Mouse (Mus musculus) neural tube, embryonic 12.5 days (tissue): ENCODE data around the gene Mdfic. TPM values are rescaled to one million over a fixed set of nuclear protein-coding genes. Genes with fewer than 3 reads are reported as not detected.
A peak's percentile ranks its signal among the peaks of the same experiment; 100 is the strongest.
"Not testable (repeated sequence)": the region's sequence is repeated elsewhere in the genome, so short reads cannot be mapped to it uniquely, and the experiment has no call there.

ENCODE experiments used
- ATAC-seq: fragments of 200-750 bp; cut with Nextera tagmentation; 2 replicates; pipeline ENCODE4 v1.8.0; 2017; ENCODE audit warnings: low read depth, mild to moderate bottlenecking, moderate TSS enrichment, moderate library complexity; ENCODE audit not compliant: low FRiP score
- H3K27ac ChIP-seq: fragments of 300-500 bp; sonication (generic); 2 replicates; pipeline ENCODE4 v1.5.1; 2016
- H3K27me3 ChIP-seq: fragments of 300-500 bp; sonication (generic); replicated peaks from 2 replicates; pipeline ENCODE4 v1.6.1; 2016; ENCODE audit warnings: mild to moderate bottlenecking
- H3K36me3 ChIP-seq: fragments of 300-500 bp; sonication (generic); 2 replicates; pipeline ENCODE4 v1.6.1; 2016; ENCODE audit warnings: mild to moderate bottlenecking
- H3K4me1 ChIP-seq: fragments of 300-500 bp; sonication (generic); 2 replicates; pipeline ENCODE4 v1.6.1; 2016
- H3K4me2 ChIP-seq: fragments of 300-500 bp; sonication (generic); replicated peaks from 2 replicates; pipeline ENCODE4 v1.6.1; 2016; ENCODE audit warnings: mild to moderate bottlenecking
- H3K4me3 ChIP-seq: fragments of 300-500 bp; sonication (generic); 2 replicates; pipeline ENCODE4 v1.5.1; 2016
- H3K9ac ChIP-seq: fragments of 300-500 bp; sonication (generic); 2 replicates; pipeline ENCODE4 v1.6.1; 2016; ENCODE audit warnings: mild to moderate bottlenecking
- H3K9me3 ChIP-seq: fragments of 300-500 bp; sonication (generic); 2 replicates; pipeline ENCODE4 v1.6.1; 2016; ENCODE audit warnings: mild to moderate bottlenecking
- WGBS: fragments of 180-500 bp; shearing (Covaris S2); methylation state at CpG from one replicate; pipeline ENCODE4 v1.1.7; 2016; 5-methylcytosine and 5-hydroxymethylcytosine counted together
- polyA plus RNA-seq: library from polyadenylated mRNA; unstranded; fragments of >200 nt; fragmentation: Nextera tagmentation; extraction: Ambion mirVana; gene quantifications from 2 replicates; pipeline ENCODE4 v1.2.1, GENCODE M21; 2016

Gene Mdfic
- 2.0 and 2.8 TPM in 2 replicates for polyA plus RNA-seq

DNA sequence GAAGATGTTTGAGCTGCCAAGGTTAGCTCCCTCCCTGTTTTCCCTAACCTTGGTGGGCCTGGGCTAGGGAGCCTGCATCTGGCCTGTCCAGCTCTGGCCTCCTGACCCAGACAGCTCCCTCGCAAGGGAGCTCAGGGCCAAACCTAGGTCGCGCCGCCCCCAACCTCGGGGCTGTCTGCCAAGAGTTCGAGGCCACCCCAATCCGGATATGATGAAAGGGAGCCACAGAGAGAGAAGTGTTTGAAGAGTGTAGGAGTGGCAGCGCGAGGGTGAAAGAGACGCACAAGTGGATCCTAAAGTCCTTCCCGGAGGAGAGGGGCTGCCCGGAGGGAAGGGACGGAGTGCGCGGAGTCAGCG, at the start of gene Mdfic:
Mdfic (plus strand) TSS at position 201 of the 357 bp plus-strand sequence.
- Histone ChIP-seq H3K4me2 (peak within 1 kb of the TSS; percentile 94), H3K27me3 (peaks cover 3% of the 10 kb centered on the region; the same call in 1 of the 2 replicates), H3K27ac (no peak within 1 kb of the TSS), H3K9me3 (no peaks in the 10 kb centered on the region), H3K36me3 (no peaks in the 10 kb centered on the region), H3K4me3 (peak within 1 kb of the TSS; percentile 58), H3K9ac (peak within 1 kb of the TSS; percentile 72), H3K4me1 (peaks cover 6% of the 10 kb centered on the region; the same call in 1 of the 2 replicates)
- ATAC-seq: peak; percentile 54
- 2% methylated on average over 16 of the region's 16 CpGs for WGBS

DNA sequence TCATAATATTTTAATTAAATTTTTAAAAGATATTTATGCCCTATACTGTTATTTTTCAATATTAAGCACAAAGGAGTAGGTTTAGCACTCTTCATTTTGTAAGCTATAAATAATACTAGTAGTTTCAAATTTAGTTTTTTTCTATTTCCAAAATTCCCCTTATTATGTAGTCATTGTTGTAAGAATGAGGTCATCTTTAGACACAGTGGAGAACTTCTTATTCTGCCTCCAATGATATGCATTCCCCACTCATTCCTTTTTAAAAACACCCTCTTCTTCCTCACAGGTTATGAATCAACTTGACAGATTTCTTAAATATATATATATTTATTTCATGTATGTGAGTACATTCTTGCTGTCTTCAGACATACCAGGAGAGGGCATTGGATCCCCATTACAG, 49.1 kb upstream of the Mdfic start:
- Histone ChIP-seq H3K27me3 (no peaks in the 10 kb centered on the region), H3K4me3 (no peak overlapping the region), H3K9ac (no peak overlapping the region), H3K4me2 (no peak overlapping the region), H3K36me3 (no peaks in the 10 kb centered on the region), H3K9me3 (no peaks in the 10 kb centered on the region), H3K27ac (no peak overlapping the region), H3K4me1 (no peaks in the 10 kb centered on the region)
- ATAC-seq: no peak

DNA sequence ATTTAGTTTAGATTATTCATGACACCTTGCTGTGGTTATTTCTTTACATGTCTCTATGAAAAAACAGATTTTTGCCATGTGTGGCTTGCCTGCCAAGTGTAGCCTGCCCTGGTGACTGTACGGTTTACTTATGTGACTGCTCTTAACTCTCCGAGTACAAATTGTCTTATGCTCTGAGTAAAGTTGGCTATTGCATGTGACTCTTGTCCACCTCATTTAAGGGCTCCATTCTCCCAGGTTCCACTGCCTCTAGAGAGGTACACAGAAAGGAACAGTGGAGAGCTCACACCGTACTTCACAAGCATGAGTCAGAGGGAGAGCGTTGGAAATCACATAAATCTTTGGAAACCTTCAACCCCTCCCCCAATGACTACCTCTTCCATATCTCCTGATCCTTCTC, 10.4 kb upstream of the Mdfic start:
- WGBS: 94% methylated on average over 4 of the region's 4 CpGs
- H3K36me3 ChIP-seq: no peaks in the 10 kb centered on the region
- ATAC-seq: no peak

DNA sequence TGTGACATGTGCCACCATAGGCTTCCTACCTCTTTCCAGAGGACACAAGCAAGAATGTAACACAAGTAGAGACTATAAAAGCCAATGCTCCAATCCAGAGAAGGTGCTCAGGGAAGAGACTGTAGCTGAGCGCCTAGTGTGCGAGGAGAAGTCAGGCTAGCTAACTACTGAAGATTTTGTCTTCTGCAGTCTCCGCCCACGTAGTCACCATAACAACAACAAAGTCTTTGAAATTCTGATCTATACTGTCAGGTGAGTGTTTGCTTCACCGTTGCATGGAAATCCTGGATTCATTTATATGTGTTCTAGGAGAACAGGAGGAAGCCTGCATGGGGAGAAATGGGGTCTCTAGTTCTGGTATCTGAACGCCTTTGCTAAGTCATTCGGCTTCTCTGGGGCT, 9.8 kb upstream of the Mdfic start:
- no peaks in the 10 kb centered on the region for H3K9me3 ChIP-seq
- no peak overlapping the region for H3K27ac ChIP-seq
- no peaks in the 10 kb centered on the region for H3K4me1 ChIP-seq
- whole genome bisulfite sequencing: 83% methylated on average over 7 of the region's 7 CpGs
- no peaks in the 10 kb centered on the region for H3K27me3 ChIP-seq
- H3K4me3 ChIP-seq: no peak overlapping the region
- H3K9ac ChIP-seq: no peak overlapping the region
- H3K36me3 ChIP-seq: no peaks in the 10 kb centered on the region
- no peak for ATAC-seq
- no peak overlapping the region for H3K4me2 ChIP-seq

More for the DNA sequence above, 10.4 kb upstream of the Mdfic start:
- Histone ChIP-seq H3K9me3 (no peaks in the 10 kb centered on the region), H3K27ac (no peak overlapping the region), H3K4me1 (no peaks in the 10 kb centered on the region), H3K4me3 (no peak overlapping the region), H3K4me2 (no peak overlapping the region), H3K27me3 (no peaks in the 10 kb centered on the region), H3K9ac (no peak overlapping the region)

DNA sequence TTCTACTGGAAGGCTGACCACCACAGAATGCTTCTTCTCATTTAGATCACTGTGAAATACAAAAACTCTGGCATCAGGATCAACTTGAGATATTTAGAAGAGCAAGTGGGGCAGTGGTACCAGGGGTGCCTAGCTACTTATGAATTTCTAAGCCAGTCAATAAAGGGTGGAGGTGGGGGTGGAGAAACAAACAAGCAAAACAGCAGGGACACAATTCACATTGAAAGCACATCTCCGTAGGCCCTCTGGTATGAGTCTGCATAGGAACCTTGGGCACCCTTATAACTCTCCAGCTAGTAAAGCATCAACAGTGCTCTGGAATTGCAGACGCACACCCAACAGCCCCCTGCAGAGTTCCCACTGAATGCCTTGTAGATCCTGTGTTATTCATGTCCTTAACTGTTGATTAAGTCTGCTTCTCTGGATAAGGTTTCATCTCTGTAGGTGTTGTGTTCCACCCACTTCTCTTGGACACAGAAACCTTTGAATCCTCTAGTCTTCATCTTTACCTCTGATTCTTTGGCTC, 7.5 kb upstream of the Mdfic start:
- no peaks in the 10 kb centered on the region for H3K27me3 ChIP-seq
- no peak overlapping the region for H3K9ac ChIP-seq
- no peaks in the 10 kb centered on the region for H3K36me3 ChIP-seq
- H3K27ac ChIP-seq: no peak overlapping the region
- H3K9me3 ChIP-seq: no peaks in the 10 kb centered on the region
- no peaks in the 10 kb centered on the region for H3K4me1 ChIP-seq
- no peak for ATAC-seq
- no peak overlapping the region for H3K4me3 ChIP-seq
- H3K4me2 ChIP-seq: no peak overlapping the region
- WGBS: 23% methylated on average over 2 of the region's 2 CpGs

DNA sequence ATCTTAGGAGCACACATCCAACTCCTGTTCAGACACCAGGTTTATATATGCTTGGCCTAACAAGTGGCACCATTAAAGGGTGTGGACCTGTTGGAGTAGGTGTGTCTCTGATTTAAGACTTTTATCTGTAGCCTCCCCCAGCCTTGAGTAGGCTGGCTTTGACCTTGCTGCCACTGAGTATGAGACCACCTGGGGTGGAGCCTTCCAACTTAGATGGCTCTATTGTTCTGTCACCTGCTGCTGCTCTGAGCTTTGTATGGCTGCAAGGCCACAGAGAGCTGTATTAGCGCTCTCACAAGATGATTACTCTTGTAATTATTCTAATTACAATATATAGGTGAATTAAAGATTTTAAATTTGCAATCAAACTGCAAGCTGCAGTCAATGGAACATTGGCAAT, 6.4 kb upstream of the Mdfic start:
- ATAC-seq, H3K36me3 ChIP-seq, H3K4me3 ChIP-seq, H3K4me2 ChIP-seq, H3K4me1 ChIP-seq, H3K27me3 ChIP-seq, H3K9ac ChIP-seq, H3K9me3 ChIP-seq, H3K27ac ChIP-seq: not testable (repeated sequence)
- 60% methylated on average over 1 of the region's 1 CpGs for whole genome bisulfite sequencing

DNA sequence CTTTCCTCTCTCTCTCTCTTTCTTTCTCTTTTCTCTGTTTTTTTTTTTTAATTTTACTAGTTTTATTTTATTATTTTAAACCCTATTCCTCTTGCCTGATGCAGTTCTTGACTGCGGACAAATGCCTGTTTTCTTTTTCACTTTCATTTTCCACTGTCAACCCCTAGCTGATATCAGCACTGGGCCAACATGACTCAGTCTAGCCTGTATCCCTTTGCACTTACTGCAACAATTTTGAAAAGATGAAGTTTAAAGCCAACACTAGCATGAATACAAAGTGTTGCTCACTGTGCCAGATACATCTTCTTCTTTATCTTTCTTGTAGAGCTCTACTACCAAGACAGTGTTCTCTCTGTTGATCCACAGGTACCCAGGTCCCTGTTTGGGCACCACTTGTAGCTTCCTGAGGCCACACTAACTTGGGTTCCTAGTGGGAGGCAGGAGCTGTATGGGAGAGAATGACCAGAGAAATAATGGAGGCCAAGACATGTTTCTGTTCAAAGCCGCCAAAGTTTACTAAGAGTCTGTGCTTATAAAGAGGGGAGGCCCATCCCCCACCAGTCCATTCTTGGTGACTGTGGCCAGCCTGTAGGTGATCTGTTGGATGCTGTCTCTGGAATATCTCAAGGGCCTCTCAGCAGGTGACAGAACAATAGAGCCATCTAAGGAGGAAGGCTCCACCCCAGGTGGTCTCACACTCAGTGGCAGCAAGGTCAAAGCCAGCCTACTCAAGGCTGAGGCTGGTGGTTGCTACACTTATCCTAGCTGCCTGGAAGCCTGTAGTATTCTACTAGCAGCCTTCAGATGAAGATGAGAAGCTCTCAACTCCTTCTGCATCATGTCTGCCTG, 5.2 kb upstream of the Mdfic start:
- no peak overlapping the region for H3K4me3 ChIP-seq
- H3K4me1 ChIP-seq: no peaks in the 10 kb centered on the region
- no peak overlapping the region for H3K4me2 ChIP-seq
- 89% methylated on average over 2 of the region's 2 CpGs for WGBS
- H3K27me3 ChIP-seq: no peaks in the 10 kb centered on the region
- ATAC-seq: no peak
- H3K9me3 ChIP-seq: no peaks in the 10 kb centered on the region
- no peaks in the 10 kb centered on the region for H3K36me3 ChIP-seq
- no peak overlapping the region for H3K27ac ChIP-seq
- H3K9ac ChIP-seq: no peak overlapping the region

DNA sequence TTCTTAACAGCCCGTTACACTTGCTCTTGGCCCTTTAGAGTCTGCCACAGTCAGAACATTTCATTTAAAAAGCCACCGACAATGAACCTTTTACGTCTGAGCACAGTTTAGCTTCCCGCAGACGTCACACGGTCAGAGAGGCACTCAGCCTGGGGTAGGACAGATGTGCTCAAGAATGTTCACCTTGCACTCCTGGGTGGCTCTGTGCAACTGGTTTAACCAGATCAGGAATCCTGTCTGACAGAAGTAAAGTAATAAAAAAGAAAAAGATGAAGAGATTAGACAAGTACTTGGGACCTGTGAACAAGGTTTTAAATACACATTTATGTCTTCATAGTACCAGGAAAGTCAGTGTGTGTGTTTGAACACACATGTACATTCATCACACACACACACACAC, 542 bp upstream of the Mdfic start:
- Histone ChIP-seq H3K9me3 (no peaks in the 10 kb centered on the region), H3K4me1 (peaks cover 6% of the 10 kb centered on the region; the same call in 1 of the 2 replicates), H3K9ac (no peak overlapping the region), H3K27ac (no peak overlapping the region), H3K27me3 (peaks cover 3% of the 10 kb centered on the region; the same call in 1 of the 2 replicates), H3K4me2 (no peak overlapping the region), H3K36me3 (no peaks in the 10 kb centered on the region), H3K4me3 (no peak overlapping the region)
- WGBS: 59% methylated on average over 6 of the region's 6 CpGs
- ATAC-seq: no peak

DNA sequence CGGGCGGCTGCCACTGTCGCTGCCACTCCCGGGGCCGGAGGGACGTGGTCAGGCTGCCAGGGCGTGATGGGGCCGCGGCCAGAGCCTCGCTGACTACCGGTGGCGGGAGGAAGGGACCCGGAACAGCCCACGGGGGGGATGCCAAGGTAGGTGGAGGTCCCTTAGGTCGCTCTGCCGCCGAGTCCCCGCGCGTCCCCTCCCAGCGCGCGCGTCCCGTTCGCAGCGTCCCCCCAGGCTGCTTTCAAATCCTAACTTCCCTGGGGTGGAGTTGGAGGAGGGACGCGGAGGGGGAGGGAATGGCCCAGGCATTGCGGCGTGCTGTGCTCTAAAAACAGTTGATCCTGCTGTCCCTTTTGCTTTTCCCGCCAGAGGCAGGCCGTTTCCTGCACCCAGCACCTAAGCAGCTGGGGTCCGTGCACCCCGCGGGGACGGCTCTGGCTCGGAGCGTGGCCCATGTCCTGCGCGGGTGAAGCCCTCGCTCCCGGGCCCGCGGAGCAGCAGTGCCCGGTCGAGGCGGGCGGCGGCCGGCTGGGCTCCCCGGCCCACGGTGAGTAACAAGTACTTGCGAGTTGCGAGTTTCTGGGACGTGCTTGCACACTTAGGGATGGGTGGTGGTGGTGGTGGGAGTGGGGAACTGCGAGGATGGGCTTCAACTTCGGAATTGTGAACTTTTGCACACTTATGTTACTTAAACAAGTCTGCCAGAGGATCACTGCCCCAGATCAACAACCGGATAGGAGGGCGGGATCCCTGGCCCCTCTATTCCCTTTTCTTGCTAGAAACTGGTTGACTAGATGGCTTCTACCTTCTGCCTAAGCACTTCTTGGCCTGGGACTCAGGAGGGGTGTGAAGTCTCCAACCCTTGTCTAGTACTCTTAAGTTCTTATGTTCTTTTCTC, 606 bp downstream of the Mdfic start:
- Histone ChIP-seq H3K9ac (peak overlapping the region; percentile 72), H3K4me2 (peak overlapping the region; percentile 94), H3K9me3 (no peaks in the 10 kb centered on the region), H3K27ac (no peak overlapping the region), H3K4me1 (peaks cover 6% of the 10 kb centered on the region; the same call in 1 of the 2 replicates), H3K27me3 (peaks cover 3% of the 10 kb centered on the region; the same call in 1 of the 2 replicates), H3K36me3 (no peaks in the 10 kb centered on the region), H3K4me3 (peak overlapping the region; percentile 58)
- WGBS: 1% methylated on average over 59 of the region's 60 CpGs
- peak; percentile 80 for ATAC-seq

DNA sequence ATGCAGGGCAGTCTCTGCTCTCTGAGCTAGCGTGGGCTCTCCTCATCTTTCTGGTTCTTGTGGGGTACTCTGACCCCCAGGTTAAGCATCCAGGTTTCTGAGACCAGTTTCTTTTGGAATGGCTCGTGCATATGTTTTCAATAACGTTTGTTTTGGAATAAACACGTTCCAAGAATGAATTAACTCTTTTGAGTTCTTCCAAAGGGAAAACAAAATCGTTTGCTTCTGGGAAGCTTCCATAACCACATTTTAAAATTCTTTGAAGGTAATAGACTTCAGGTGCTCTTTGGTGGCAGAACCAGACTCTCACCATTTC, 1.2 kb downstream of the Mdfic start:
- 47% methylated on average over 5 of the region's 5 CpGs for WGBS
- peak overlapping the region; percentile 94 for H3K4me2 ChIP-seq
- H3K4me3 ChIP-seq: peak overlapping the region; percentile 58
- H3K9me3 ChIP-seq: no peaks in the 10 kb centered on the region
- ATAC-seq: no peak
- H3K27me3 ChIP-seq: peaks cover 3% of the 10 kb centered on the region; the same call in 1 of the 2 replicates
- H3K36me3 ChIP-seq: no peaks in the 10 kb centered on the region
- H3K4me1 ChIP-seq: peaks cover 6% of the 10 kb centered on the region; the same call in 1 of the 2 replicates
- H3K9ac ChIP-seq: no peak overlapping the region
- H3K27ac ChIP-seq: no peak overlapping the region

DNA sequence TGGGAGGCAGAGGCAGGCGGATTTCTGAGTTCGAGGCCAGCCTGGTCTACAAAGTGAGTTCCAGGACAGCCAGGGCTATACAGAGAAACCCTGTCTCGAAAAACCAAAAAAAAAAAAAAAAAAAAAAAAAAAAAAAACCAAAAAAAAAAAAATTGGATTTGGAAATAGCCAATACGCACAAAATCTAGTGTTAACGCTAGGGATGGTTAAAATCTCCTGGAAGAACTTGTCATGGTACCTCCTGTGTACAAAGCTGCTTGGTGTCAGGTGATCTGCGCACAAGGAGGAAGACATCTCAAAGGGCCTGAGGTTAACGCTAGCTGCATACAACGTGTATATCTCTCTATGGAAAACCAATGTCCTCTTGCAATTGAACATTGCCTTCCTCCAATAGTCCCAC, 2.2 kb downstream of the Mdfic start:
- ATAC-seq, H3K36me3 ChIP-seq, H3K4me3 ChIP-seq, H3K9ac ChIP-seq, H3K9me3 ChIP-seq, H3K27ac ChIP-seq, H3K4me1 ChIP-seq, H3K4me2 ChIP-seq, H3K27me3 ChIP-seq: not testable (repeated sequence)
- WGBS: 94% methylated on average over 7 of the region's 8 CpGs

DNA sequence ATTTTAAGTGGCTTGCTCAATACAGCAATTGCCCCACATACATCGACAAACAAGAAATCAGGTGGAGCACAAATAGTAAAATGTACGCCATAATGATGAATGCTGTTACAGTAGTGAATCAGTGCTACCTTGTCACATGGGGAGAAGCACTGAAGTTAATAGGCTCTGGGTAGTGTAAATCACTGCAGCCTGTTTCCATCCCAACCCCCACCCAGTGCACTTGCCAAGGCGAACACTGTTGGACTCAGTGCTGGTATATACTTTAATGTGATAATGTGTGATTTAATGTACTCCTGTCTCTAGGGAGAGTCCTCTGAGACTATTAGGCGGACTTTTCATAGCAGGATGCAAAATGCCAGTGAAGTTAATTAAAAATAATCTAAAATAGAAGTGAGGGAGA, 3.8 kb downstream of the Mdfic start:
- 69% methylated on average over 4 of the region's 4 CpGs for WGBS
- peaks cover 3% of the 10 kb centered on the region; the same call in 1 of the 2 replicates for H3K27me3 ChIP-seq

More for the DNA sequence above, 3.8 kb downstream of the Mdfic start:
- H3K9ac ChIP-seq: no peak overlapping the region
- H3K27ac ChIP-seq: no peak overlapping the region
- H3K9me3 ChIP-seq: no peaks in the 10 kb centered on the region
- H3K4me3 ChIP-seq: no peak overlapping the region
- H3K36me3 ChIP-seq: no peaks in the 10 kb centered on the region
- no peak for ATAC-seq
- peaks cover 6% of the 10 kb centered on the region; the same call in 1 of the 2 replicates for H3K4me1 ChIP-seq
- no peak overlapping the region for H3K4me2 ChIP-seq
